Mouse (Mus musculus) heart, adult 2 months (tissue): Measurements from ENCODE around the gene Gfpt1. TPM values are rescaled to one million over a fixed set of nuclear protein-coding genes. Genes with fewer than 3 reads are reported as not detected.
A peak's percentile ranks its signal among the peaks of the same experiment; 100 is the strongest.

Source experiments
- DNase-seq, 2 experiments: peaks; one replicate each; pipeline ENCODE4 v3.0.0; 2021
- H3K27ac ChIP-seq: fragments of 200-600 bp; 2 replicates; pipeline ENCODE4 v1.8.1; 2022
- H3K27me3 ChIP-seq: fragments of 200-500 bp; 2 replicates; pipeline ENCODE4 v1.6.1; 2012; ENCODE audit warnings: mild to moderate bottlenecking, low read length, inconsistent platforms, mixed read lengths; ENCODE audit not compliant: control insufficient read depth, insufficient read depth
- H3K36me3 ChIP-seq: fragments of 200-500 bp; 2 replicates; pipeline ENCODE4 v1.6.1; 2012; ENCODE audit warnings: low read length, inconsistent platforms; ENCODE audit not compliant: control insufficient read depth, insufficient read depth
- H3K4me1 ChIP-seq: fragments of 200-500 bp; 2 replicates; pipeline ENCODE4 v1.6.1; 2011; ENCODE audit warnings: low read length; ENCODE audit not compliant: control insufficient read depth, insufficient read depth
- H3K4me3 ChIP-seq: fragments of 200-600 bp; 2 replicates; pipeline ENCODE4 v1.8.1; 2022
- H3K79me2 ChIP-seq: fragments of 200-500 bp; replicated peaks from 2 replicates; pipeline ENCODE4 v1.6.1; 2012; ENCODE audit warnings: mild to moderate bottlenecking, inconsistent platforms, low read length, moderate library complexity, mixed read lengths; ENCODE audit not compliant: control insufficient read depth, insufficient read depth
- H3K9ac ChIP-seq: fragments of 200-500 bp; 2 replicates; pipeline ENCODE4 v1.6.1; 2012; ENCODE audit warnings: low read depth, mild to moderate bottlenecking, control low read depth, inconsistent platforms, low read length, mixed read lengths
- CTCF ChIP-seq: fragments of 200-600 bp; IDR thresholded peaks from 2 replicates; pipeline ENCODE4 v1.8.1; 2022; ENCODE audit warnings: antibody characterized with exemption, mild to moderate bottlenecking, moderate library complexity
- EP300 ChIP-seq: fragments of 200-500 bp; IDR thresholded peaks from 2 replicates; pipeline ENCODE4 v1.6.1; 2011; ENCODE audit warnings: low read depth, low read length, control low read depth; ENCODE audit not compliant: insufficient read depth
- POLR2A ChIP-seq: fragments of 200-500 bp; IDR thresholded peaks from 2 replicates; pipeline ENCODE4 v1.6.1; 2011; ENCODE audit warnings: mild to moderate bottlenecking, low read depth, low read length, control low read depth; ENCODE audit not compliant: insufficient read depth
- WGBS: fragments of 180-500 bp; shearing (Covaris S2); methylation state at CpG from one replicate; pipeline ENCODE4 v1.1.7; 2018; 5-methylcytosine and 5-hydroxymethylcytosine counted together
- intact Hi-C: fragments of 180-260 bp; cut with DNase I; formaldehyde crosslinking; loops from one replicate; pipeline ENCODE4 v1.15.1; 2025
- polyA plus RNA-seq: library from polyadenylated mRNA; depleted of rRNA; stranded (reverse); fragments of >200 nt; gene quantifications from 2 replicates; pipeline ENCODE4 v1.2.3, GENCODE M21; 2012
- total RNA-seq, 2 experiments: library from RNA; stranded (reverse); gene quantifications; 2 replicates each; pipeline ENCODE4 v1.2.3; 2021

The Gfpt1 gene
- total and polyA plus RNA-seq, 3 experiments, result 6.1 to 17.5 (median 16.1) TPM

- peaks cover 2% of the 10 kb centered on the region; the same call in 1 of the 2 replicates for H3K79me2 ChIP-seq
- 69% methylated on average over 10 of the region's 10 CpGs for WGBS
- no peaks in the 10 kb centered on the region for H3K4me1 ChIP-seq
- no peak overlapping the region for H3K9ac ChIP-seq
- TF ChIP-seq POLR2A (no peak), EP300 (no peak), CTCF (no peak)
- no peak overlapping the region for H3K27ac ChIP-seq
- intact Hi-C loops, result no loop called here
- H3K4me3 ChIP-seq, result no peak overlapping the region
- DNase-seq, result no peak
- H3K36me3 ChIP-seq, result no peaks in the 10 kb centered on the region
- no peaks in the 10 kb centered on the region for H3K27me3 ChIP-seq
These were observed 4.6 kb upstream of the Gfpt1 start for GRCm38 (mm10) chr6:87037826-87038620.

DNA sequence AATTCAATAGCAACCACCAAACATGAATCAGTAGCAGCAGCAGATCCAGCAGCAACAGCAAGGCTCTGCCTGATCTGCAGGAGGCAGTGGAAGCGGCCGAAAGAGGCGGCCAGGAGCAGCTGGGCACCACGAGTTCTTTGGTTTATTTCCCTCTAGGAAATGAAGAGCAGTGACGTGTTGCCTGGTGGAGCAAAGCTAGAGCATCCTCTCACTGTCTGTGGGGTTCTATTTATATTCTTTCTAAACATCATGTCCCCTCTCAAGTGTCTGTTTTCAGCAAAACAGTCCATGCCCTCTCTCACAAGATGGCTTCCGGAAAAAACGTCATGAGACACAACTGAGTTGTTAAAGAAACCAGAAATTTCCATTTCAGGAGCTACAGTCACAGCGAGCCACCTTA, 3.5 kb upstream of the Gfpt1 start:
- Histone ChIP-seq H3K27ac (no peak overlapping the region), H3K4me3 (no peak overlapping the region), H3K27me3 (no peaks in the 10 kb centered on the region), H3K79me2 (peaks cover 4% of the 10 kb centered on the region; the same call in 1 of the 2 replicates), H3K9ac (no peak overlapping the region), H3K36me3 (no peaks in the 10 kb centered on the region), H3K4me1 (peaks cover 3% of the 10 kb centered on the region)
- intact Hi-C loops, result no loop called here
- DNase-seq, result no peak
- no peak for TF ChIP-seq CTCF
- no peak for TF ChIP-seq EP300
- no peak for TF ChIP-seq POLR2A
- 88% methylated on average over 8 of the region's 8 CpGs for WGBS

- no peak overlapping the region for H3K9ac ChIP-seq
- no peaks in the 10 kb centered on the region for H3K36me3 ChIP-seq
- DNase-seq, result no peak
- H3K27me3 ChIP-seq, result no peaks in the 10 kb centered on the region
- WGBS, result 70% methylated on average over 4 of the region's 4 CpGs
- TF ChIP-seq CTCF, result no peak
- TF ChIP-seq POLR2A, result no peak
- TF ChIP-seq EP300, result no peak
- peaks cover 4% of the 10 kb centered on the region; the same call in 1 of the 2 replicates for H3K79me2 ChIP-seq
- no peak overlapping the region for H3K27ac ChIP-seq
- intact Hi-C loops, result no loop called here
- H3K4me3 ChIP-seq, result no peak overlapping the region
- H3K4me1 ChIP-seq, result peaks cover 3% of the 10 kb centered on the region
These were observed 1.7 kb upstream of the Gfpt1 start for GRCm38 (mm10) chr6:87040971-87041370.

DNA sequence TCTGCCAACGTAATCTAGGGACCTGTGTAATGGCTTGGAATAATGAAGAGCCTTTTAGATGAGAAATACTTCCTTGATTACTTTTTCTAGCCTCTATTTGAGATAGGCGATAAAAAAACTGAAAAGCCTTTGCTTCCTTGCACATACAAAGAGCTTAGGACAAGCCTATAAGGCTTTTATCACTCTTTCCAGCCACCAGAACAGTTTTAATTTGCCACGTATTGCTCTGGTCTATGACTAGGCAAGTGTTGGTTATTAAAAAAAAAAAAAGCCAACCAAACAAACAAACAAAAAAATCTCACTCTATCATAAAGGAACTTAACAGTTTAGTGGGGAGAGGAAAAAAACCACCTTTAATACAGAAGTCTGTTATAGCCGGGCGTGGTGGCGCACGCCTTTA, 1.2 kb upstream of the Gfpt1 start:
- TF ChIP-seq POLR2A, result no peak
- TF ChIP-seq EP300, result no peak
- TF ChIP-seq CTCF, result no peak
- H3K27me3 ChIP-seq, result no peaks in the 10 kb centered on the region
- H3K27ac ChIP-seq, result no peak overlapping the region
- no peaks in the 10 kb centered on the region for H3K36me3 ChIP-seq
- WGBS, result 95% methylated on average over 7 of the region's 7 CpGs
- no peak overlapping the region for H3K4me3 ChIP-seq
- H3K9ac ChIP-seq, result no peak overlapping the region
- peaks cover 4% of the 10 kb centered on the region; the same call in 1 of the 2 replicates for H3K79me2 ChIP-seq
- H3K4me1 ChIP-seq, result peaks cover 3% of the 10 kb centered on the region
- no peak for DNase-seq
- intact Hi-C loops, result no loop called here

- Histone ChIP-seq H3K4me3 (peak overlapping the region; percentile 84), H3K36me3 (no peaks in the 10 kb centered on the region), H3K79me2 (peaks cover 4% of the 10 kb centered on the region; the same call in 1 of the 2 replicates), H3K27me3 (no peaks in the 10 kb centered on the region), H3K9ac (peak overlapping the region; percentile 83), H3K4me1 (peaks cover 3% of the 10 kb centered on the region), H3K27ac (peak overlapping the region; percentile 99)
- WGBS, result under 1% methylated on average over 11 of the region's 11 CpGs
- DNase-seq, result no peak
- intact Hi-C loops, result loop anchor here (2.0 kb wide), 1 partner anchor 31 kb away; no protein-coding TSS in a partner anchor
- TF ChIP-seq EP300 (no peak), CTCF (no peak), POLR2A (no peak)
These were observed 676 bp upstream of the Gfpt1 start for GRCm38 (mm10) chr6:87042004-87042336.

GRCm38 (mm10) chr6:87043131-87043516, 478 bp downstream of the Gfpt1 start:
- H3K27me3 ChIP-seq, result no peaks in the 10 kb centered on the region
- peaks cover 3% of the 10 kb centered on the region for H3K4me1 ChIP-seq
- no peak for DNase-seq
- WGBS, result 4% methylated on average over 9 of the region's 9 CpGs
- intact Hi-C loops, result loop anchor here (2.0 kb wide), 1 partner anchor 32 kb away; no protein-coding TSS in a partner anchor
- peak overlapping the region; percentile 99 for H3K27ac ChIP-seq
- peak overlapping the region; percentile 84 for H3K4me3 ChIP-seq
- H3K36me3 ChIP-seq, result no peaks in the 10 kb centered on the region
- peaks cover 4% of the 10 kb centered on the region; the same call in 1 of the 2 replicates for H3K79me2 ChIP-seq
- H3K9ac ChIP-seq, result peak overlapping the region; percentile 97
- no peak for TF ChIP-seq POLR2A
- TF ChIP-seq CTCF, result no peak
- no peak for TF ChIP-seq EP300
